Mouse (Mus musculus): ENCODE measurements around the gene Dnajc16.

Dnajc16 gene

DNA sequence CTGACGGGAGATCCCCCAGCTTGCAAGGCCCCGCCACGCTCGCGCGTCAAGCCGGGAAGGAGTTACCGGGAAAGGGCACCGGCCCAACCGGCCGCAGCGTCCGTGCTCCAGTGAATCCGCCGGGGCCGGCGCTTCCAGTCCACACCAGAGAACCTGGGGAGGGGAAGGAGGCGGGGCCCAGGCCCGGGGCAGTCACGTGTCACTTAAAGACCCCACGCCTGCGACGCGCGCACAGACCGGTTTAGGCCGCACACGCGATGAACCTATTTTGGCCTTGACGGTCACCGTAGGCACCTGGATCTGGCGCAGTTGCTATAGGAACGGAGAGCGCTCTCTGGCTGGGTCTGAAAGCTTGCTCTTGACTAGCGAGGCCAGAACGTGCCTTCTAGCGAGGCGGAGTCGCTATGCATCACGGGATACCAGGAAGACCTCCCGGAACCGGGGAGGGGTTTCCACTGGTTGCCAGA lies at the start of gene Dnajc16:
Dnajc16 (minus strand) TSS at position 408 of the 467 bp plus-strand sequence.
- peak; percentile 99 for DNase-seq (ENCODE audit: low spot score in 2 of 2)

DNA sequence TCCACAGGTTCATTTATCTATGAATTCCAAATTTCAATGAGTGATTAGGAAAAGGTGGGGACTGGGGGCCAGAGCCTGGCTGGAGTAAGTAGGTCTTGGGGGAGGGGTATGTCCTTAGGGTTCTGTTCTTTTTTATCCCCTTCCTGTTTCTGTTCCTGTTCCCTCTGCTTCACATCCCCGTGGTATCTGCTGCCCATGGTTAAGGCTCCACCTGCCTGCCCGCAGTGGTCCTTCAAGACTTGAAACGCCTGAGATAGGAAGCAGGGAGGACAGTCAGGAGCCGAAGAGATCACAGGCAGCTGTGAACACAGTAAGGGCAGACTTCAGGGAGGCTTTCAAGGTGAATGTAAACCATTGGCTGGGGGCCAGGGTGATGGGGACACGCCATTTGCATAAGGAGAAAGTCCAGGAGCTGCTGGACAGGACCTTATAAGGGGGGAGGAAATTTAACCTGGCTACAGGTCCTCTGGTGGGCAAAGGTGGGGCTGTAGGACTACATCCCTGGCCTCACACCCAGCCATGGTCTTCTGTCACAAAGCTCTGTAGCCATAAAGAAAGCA lies 43.9 kb upstream of the Dnajc16 start:
- no peak for DNase-seq (ENCODE audit: low spot score in 2 of 2)

DNA sequence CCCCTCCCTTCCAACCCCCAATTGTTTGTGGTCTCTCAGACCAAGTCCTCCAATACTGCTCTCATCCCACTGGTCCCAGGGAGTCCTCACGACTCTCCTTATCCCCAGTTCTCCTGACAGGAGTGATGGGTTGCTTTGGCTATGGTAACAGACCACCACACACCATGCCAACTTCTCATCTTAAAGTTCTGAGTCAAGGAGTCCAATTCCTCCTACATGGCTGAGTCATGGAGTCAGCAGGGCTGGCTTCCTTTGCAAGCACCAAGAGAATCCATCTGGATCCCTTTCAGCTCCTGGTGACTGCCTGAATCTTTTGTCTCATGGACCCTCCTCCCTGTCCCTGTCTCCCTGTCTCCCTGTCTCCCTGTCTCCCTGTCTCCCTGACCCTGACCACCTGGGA lies 43.2 kb upstream of the Dnajc16 start:
- DNase-seq (ENCODE audit: low spot score in 2 of 2) = no peak

DNA sequence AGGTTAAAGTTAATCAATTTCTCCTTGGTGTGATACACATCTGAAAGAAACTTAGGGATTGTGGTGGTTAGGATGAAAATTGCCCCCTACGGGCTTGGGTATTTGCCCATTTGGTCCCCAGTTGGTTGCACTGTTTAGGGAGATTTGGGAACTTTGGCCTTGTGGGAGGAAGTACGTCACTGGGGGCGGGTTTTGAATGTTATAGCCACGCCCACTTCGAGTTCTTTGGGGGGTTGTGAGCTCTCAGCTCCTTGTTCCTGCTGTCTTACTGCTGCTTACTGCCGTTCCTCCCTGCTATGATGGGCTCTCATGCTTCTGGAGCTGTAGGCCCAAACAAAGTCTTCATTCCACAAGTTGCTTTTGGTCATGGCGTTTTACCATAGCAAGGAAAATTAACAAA lies 40.6 kb upstream of the Dnajc16 start:
- DNase-seq (ENCODE audit: low spot score in 2 of 2) = no peak

DNA sequence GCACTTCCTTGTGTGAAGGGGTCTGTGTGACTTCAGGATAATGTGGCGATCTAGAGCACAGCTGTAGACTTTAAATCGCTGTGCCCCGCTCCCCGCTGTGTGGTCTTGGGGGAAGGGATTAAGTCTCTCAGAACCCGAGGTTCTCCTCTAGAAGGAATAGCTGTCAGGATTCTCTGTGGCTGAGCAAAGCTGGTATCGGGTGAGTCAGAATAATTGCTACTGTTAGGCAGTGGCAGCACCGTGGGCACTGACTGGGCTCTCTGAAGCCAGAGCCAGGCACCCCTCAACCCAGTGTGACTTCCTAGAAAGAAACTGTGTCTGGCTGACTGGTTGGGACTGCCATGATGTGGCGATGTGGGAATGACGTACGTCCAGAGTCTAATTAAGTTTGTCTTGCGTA lies 39.6 kb upstream of the Dnajc16 start:
- DNase-seq (ENCODE audit: low spot score in 2 of 2) = no peak

DNA sequence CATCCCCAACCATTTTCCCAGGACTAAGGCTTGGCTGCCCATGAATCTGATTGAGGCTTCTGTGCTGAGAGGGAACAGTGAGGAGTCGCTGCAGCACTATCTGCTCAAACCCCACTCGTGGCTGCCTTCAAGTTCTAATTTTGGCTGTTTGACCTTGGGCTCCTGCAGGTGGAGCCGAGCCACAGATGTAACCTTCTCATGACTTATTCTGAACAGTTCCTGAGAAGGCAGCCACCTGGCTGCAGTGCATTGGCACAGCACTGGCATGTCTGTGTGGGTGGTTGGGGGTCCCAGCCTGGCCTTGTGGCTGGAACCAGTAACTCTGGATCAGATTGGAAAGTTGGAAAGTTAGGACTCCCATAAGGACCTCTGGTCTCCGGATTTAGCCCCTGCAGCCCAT lies 37.4 kb upstream of the Dnajc16 start:
- DNase-seq (ENCODE audit: low spot score in 2 of 2) = no peak

DNA sequence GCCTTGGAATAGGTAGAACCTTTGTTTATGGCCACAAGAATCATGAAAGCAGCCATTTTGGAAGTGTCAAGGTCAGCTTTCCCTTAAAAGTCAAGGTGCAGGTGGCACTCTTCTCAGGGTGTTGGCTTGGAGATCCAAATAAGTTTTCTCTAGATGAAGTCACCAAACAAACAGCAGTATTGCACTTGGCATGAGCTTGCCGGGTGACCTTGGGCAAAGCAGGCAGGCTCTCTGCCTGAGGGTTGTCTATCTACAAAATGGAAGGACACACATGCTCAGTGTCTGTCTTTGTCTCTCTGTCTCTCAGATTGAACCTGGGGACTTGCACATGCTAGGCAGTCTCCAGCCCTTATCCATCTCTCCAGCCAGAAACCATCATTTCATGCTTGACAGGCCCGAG lies 36.7 kb upstream of the Dnajc16 start:
- no peak for DNase-seq (ENCODE audit: low spot score in 2 of 2)

DNA sequence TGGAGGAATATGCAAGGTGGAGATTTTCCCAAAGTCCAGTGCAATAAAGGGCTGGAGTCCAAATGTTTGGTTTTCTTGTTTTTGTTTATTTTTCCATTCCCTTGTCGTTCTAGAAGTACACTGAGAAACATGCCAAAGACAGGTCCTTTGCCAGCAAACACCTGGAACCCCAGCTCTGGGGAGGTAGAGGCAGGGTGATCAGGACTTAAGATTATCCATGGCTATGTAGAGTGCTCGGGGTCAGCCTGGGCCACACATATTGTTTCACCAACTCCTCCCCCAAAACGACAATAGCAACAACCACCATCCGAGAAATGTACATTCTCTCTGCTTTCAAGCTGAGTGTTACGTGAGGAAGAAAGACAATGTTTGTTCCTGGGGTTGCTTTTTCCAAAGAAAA lies 35.3 kb upstream of the Dnajc16 start, which contains the start of gene Cela2a:
Cela2a (minus strand) TSS at position 101 of the 400 bp plus-strand sequence.
- DNase-seq (ENCODE audit: low spot score in 2 of 2) = no peak

DNA sequence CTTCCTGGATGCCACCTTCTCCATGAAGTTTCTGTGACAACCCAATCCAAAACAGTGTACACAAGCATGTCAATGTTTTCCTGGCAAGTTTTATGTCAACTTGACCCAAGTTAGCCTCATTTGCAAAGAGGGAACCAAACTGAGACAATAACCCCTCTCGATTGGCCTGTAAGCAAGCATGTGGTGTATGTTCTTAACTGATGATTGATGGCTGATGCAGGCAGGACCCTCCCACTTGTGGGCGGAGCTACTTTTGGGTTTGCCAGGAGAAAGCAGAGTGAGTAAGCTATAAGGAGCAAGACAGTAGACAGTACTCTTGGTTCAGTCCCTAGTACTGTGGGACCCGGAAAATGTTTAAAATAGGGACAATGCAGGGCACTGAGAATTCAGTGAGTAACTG lies 32.2 kb upstream of the Dnajc16 start:
- DNase-seq (ENCODE audit: low spot score in 2 of 2) = no peak

DNA sequence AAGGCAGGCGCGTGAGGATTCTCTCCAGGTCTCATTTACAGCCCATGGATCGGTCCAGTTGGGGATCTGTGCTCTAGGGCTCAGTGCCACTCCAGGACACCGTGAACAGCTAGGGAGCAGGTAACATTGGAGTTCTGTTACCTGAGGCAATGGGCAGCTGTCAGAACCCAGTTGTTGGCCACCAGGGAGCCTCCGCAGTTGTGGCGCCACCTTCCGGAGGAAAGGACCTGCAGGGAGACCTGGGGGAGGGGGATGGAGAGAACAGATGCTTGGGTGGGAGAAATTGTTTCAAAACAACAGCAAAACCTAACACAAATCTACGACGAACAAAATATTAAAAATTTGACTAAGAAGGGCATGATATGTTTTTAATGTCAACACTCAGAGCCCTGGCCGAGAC lies 31.4 kb upstream of the Dnajc16 start:
- DNase-seq (ENCODE audit: low spot score in 2 of 2) = no peak

DNA sequence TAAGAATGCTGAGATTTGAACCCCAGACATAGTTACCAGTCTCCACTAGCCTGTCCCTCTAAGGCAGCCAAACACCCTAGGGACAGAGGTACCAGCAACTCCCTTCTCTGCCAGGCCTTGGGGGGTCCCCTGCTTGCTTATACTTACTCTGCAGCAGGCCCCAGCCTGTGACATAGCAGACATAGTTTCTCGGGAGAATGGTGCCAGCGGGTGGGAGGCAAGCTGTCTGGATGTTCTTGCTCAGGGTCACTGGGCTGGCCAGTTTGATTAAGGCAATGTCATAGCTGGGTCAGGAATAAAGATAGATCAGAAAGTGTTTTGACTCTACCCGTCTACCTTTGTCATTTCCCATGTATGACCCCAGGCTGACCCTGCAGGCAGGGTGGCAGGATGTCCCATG lies 30.4 kb upstream of the Dnajc16 start:
- DNase-seq (ENCODE audit: low spot score in 2 of 2) = no peak

DNA sequence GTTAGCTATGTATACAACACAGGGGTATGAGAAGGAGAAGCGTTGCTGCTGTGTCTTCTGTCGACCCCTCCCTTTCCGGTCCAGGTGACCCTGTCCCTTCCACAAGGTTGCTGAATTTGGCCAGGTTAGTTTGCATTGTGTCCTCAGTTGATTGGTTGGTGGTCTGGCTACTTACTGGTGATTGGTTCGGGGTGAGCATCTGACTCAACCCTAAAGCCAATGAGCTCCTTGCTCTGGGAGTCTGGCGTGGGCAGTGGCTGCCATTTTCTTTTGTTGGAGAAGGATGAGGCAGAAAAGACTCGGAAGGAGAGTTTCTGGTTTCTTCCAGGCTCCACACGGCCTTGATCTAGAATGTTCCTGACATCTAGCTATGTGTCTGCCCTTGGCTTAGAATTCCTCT lies 28.6 kb upstream of the Dnajc16 start:
- no peak for DNase-seq (ENCODE audit: low spot score in 2 of 2)

DNA sequence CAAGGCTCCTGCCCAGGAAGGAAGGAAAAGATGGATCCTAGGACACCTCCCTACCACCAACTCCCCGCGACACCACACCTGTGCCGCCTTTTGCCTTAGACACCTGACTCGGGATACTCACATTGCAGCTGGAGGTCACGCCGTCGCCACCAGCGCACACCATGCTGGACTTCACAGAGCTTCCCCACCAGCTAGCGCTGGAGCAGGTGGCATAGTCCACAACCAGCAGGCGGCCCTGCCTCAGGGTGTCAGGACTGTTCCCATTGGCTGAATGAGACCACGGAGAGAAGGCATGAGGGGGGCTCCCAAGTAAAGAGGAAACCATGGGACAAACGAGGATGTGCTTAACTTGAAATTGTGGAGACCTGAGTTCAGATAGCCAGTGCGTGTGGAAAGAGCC lies 28.1 kb upstream of the Dnajc16 start:
- DNase-seq (ENCODE audit: low spot score in 2 of 2) = no peak

DNA sequence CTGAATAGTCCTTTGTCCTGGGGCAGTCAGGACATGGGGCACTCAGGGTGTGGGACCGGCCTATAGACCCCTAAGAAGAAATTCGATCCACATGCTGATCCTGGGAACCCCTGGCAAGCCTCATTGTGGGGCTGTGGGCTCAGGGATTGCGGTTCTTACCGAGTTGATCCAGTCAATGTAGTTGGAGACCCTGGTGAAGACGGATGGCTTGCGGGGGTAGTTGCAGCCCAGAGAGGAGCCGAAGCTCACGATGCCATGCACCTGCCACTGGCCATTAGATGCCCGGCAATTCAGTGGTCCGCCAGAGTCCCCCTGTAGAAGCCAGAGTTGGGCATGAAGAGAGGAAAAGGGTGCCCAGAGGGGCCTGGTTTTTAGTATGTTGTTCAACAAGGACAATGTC lies 27.0 kb upstream of the Dnajc16 start:
- no peak for DNase-seq (ENCODE audit: low spot score in 2 of 2)

DNA sequence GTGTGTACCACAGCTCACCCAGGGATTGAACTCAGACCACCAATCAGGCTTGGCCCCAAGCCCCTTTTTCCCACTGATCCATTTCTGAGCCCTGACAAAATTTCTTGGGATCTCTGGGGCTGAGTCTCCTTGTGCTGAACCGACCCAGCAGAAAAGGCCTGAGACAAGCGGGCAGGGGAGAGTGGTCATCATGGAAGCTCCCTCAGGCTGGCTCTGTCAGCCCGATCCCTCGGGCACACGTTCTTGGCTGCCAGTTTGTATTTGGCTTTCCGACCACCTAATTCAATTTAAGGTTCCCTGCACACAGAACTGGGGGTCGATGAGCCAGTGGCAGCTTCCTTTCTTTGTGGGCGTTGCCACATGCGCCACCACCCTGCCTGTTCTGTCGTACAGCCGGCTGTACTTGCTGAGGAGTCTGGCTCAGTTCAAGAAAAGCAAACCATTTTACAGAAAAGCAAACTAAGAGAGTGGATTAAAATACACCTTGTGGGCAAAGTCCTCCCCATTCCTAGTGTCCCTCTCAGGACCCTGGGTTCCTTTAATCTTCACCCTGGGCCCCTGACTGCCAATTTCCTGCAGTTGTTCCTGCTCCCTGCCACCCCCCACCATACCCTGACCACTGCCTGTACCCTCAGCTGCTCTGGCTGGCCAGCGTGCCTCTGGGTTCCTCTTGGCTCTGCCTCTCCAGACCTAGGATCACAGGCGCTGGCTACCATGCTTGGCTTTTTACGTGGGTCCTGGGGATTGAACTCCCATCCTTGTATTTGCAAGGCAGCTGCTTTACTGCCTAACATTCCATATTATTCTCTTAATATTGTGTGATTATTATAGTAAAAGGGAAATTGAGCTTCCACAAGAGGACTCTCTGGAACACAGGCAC lies 26.3 kb upstream of the Dnajc16 start:
- DNase-seq (ENCODE audit: low spot score in 2 of 2) = no peak

DNA sequence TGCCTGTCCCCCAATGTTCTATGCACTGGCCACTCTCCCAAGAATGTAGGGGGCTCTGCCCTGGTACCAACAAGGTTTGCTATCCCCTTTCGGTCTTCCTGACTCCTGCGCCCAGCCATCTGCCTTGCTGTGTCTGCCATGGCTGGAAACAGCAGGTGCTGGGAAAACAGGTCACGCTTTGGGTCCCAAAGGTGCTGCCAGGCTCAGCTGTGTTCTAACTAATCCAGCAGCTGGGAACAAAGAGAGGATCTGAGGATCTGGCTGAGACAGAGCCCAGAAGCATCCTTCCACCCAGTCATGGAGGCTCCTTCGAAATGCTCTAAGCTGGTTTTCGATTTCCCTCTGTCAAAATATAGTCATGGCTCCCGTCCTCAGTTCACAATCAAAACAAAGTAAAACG lies 25.5 kb upstream of the Dnajc16 start:
- no peak for DNase-seq (ENCODE audit: low spot score in 2 of 2)

DNA sequence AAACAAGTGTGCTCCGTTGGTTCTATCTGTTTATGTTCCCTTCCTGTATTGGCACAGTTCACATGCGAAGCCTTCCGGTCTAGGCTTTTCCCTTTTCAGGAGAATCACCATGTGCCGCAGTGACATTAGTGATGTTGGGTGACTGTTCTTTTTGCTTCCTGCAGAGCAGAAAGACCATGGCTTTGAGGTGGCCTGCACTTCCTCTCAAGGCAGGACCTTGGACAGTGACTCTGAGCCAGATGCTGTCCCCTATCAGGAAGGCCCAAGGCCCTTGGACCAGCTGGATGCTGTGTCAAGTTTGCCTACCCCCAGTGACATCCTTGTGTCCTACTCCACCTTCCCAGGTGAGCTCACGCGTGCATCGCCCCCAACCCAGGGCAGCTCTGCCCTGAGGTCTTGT lies 20.6 kb upstream of the Dnajc16 start:
- DNase-seq (ENCODE audit: low spot score in 2 of 2) = peak in 1 of 2 experiments; percentile 11

DNA sequence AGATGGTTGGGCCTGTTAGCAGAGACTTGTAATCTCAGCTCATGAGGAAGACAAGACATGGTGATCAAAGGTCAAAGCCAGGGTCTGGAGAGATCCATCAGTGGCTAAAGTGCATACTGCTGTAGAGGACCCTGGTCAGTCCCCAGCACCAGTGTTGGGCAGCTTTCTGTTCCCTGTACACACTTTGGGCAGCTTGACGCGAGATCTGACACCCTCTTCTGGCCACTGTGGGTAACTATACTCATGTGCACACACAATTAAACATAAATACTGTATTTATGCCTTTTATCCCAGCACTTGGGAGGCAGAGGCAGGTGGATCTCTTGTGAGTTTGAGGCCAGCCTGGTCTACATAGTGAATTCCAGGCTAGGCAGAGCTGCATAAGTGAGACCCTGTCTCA lies 20.2 kb upstream of the Dnajc16 start:
- DNase-seq (ENCODE audit: low spot score in 2 of 2) = peak in 1 of 2 experiments; percentile 10

DNA sequence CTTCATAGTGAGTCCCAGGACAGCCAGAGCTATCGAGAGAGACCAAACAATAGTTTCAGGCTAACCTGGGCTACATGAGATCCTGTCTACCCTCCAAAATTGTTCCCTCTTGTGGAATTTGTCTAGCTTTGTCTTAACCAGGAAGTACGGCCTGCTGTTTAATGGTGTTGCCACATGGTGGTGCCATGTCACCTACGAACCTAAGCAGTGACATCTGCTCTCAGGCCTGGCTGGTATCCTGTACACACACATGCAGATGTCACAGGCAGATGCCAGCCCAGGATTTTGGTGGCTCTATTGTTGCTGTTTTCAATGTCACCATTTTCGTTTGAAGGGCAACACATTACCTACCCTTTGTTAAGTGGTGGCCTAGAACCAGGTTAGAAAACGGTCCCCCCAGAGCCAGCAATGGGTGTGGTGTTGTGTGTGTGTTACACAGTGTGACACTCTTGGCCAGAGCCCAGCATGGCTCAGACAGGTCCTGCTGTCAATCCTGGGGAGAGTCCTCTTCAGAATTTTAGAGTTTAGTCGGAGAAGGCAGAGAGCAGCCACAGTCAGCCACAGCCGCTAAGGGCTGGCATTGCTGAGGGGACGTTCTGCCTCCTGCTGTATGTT lies 19.2 kb upstream of the Dnajc16 start:
- DNase-seq (ENCODE audit: low spot score in 2 of 2) = peak in 1 of 2 experiments; percentile 45

DNA sequence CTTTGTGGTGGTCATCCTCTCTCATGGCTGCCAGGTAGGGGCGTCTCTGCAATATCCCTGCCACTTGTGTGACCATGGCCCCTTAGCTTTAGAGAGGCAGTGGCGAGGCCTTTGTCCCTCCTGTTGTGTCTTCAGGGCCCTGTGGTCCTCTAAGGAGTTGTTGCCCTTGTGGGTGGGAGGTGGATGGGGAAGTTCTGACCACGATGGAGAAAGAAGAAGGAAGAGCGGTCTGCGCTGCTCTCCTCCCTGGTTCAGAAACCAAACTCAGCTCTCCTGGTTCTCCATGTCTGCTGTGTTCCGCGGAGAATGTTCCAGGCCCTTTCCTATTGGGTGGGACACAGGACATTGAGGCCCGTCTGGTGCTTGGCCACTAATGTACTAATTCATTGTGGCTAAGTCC lies 15.2 kb upstream of the Dnajc16 start:
- DNase-seq (ENCODE audit: low spot score in 2 of 2) = no peak

DNA sequence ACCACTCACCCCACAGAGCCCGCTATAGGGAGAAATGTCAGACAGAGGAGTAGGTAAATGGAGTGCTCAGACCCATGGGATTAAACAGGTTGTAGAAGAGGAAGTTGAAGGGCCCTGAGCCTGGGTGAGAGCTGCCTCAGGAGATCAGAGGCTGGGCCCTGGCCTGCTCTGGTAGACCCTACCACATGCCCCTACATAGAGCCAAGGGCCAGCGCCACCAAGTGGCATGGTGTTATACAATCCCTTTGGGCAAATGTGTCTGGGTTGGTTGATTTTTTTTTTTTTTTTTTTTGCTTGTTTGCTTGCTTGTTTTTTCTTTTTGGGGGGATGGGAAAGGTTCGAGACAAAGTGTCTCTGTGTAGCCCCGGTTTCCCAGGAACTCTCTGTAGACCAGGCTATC lies 13.4 kb upstream of the Dnajc16 start:
- DNase-seq (ENCODE audit: low spot score in 2 of 2) = no peak

DNA sequence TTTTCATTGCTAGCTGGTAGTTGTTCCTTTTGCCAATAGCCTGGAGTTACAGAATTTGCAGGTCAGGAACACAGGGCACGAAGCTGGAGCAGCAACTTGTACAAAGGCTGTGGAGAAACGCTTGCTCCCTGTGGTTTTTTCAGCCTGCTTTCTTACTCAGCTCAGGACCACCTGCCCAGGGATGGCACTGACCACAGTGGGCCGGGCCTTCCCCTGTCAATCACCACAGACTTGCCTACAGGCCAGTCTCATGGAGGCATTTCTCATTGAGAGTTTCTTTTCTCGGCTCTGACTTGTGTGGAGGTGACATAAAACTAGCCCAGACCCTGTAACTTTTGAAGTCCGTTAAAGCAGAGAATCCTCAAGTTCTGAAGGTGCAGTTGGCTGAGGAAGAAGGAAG lies 6.8 kb upstream of the Dnajc16 start:
- no peak for DNase-seq (ENCODE audit: low spot score in 2 of 2)

DNA sequence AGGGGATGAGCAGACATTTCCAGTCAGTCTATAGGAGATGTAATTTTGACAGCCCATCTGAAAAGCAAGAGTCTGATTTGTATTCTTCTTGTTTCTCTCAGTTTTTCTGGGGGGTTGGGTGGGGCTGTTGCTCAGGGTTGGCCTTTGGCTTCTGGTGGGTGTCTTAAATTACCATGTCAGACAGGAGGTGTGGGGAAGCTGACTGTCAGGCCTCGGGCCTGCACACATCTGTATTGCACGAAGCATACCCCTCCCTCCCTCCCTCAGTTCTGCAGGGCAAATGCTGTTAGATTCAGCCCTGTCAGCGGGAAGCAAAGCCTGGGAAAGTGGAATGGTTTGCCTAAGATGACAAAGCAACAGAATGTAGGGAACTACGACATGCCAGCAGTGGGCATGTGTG lies 6.2 kb upstream of the Dnajc16 start:
- no peak for DNase-seq (ENCODE audit: low spot score in 2 of 2)
